Mouse (Mus musculus) kidney, embryonic 14.5 days (tissue): ENCODE measurements around the gene Sqor. TPM values are rescaled to one million over a fixed set of nuclear protein-coding genes. Genes with fewer than 3 reads are reported as not detected.

ENCODE experiments used
- ATAC-seq: fragments of 200-750 bp; cut with Nextera tagmentation; 2 replicates; pipeline ENCODE4 v1.8.0; 2017; ENCODE audit warnings: moderate number of reproducible peaks, mild to moderate bottlenecking, moderate TSS enrichment, moderate library complexity; ENCODE audit not compliant: low FRiP score, low TSS enrichment
- H3K27ac ChIP-seq: fragments of 300-500 bp; sonication (generic); 2 replicates; pipeline ENCODE4 v1.5.1; 2014; ENCODE audit warnings: low read depth, mild to moderate bottlenecking, low read length, moderate library complexity, mixed read lengths
- H3K27me3 ChIP-seq: fragments of 300-500 bp; sonication (generic); 2 replicates; pipeline ENCODE4 v1.6.1; 2014; ENCODE audit warnings: mild to moderate bottlenecking, low read length; ENCODE audit not compliant: control insufficient read depth, insufficient read depth
- H3K36me3 ChIP-seq: fragments of 300-500 bp; sonication (generic); 2 replicates; pipeline ENCODE4 v1.6.1; 2014; ENCODE audit warnings: low read length, mixed read lengths; ENCODE audit not compliant: control insufficient read depth, insufficient read depth
- H3K4me1 ChIP-seq: fragments of 300-500 bp; sonication (generic); 2 replicates; pipeline ENCODE4 v1.6.1; 2014; ENCODE audit warnings: low read length, mixed read lengths; ENCODE audit not compliant: control insufficient read depth, insufficient read depth
- H3K4me2 ChIP-seq: fragments of 300-500 bp; sonication (generic); replicated peaks from 2 replicates; pipeline ENCODE4 v1.6.1; 2014; ENCODE audit warnings: low read depth, mild to moderate bottlenecking, low read length
- H3K4me3 ChIP-seq: fragments of 300-500 bp; sonication (generic); 2 replicates; pipeline ENCODE4 v1.5.1; 2014; ENCODE audit warnings: mild to moderate bottlenecking, low read length
- H3K9ac ChIP-seq: fragments of 300-500 bp; sonication (generic); 2 replicates; pipeline ENCODE4 v1.6.1; 2014; ENCODE audit warnings: low read depth, mild to moderate bottlenecking, low read length, moderate library complexity
- H3K9me3 ChIP-seq: fragments of 300-500 bp; sonication (generic); 2 replicates; pipeline ENCODE4 v1.6.1; 2016; ENCODE audit warnings: low read length; ENCODE audit not compliant: control insufficient read depth
- WGBS: fragments of 180-500 bp; shearing (Covaris S2); extraction: QIAGEN DNeasy Blood & Tissue Kit; methylation state at CpG from one replicate; pipeline ENCODE4 v1.1.7; 2014; 5-methylcytosine and 5-hydroxymethylcytosine counted together
- polyA plus RNA-seq: library from polyadenylated mRNA; unstranded; fragments of >200 nt; fragmentation: Nextera tagmentation; extraction: Ambion mirVana; gene quantifications from 2 replicates; pipeline ENCODE4 v1.2.1, GENCODE M21; 2014

Sqor gene
- 7.9 and 11.8 TPM in 2 replicates for polyA plus RNA-seq

GRCm38 (mm10) chr2:122765071-122765793 lies at the start of gene Sqor:
Gene Sqor, plus strand, starts transcription at chr2:122765237.
- WGBS: under 1% methylated on average over 35 of the region's 46 CpGs
- H3K27ac ChIP-seq: no peak within 1 kb of the TSS
- no peaks in the 10 kb centered on the region for H3K9me3 ChIP-seq
- H3K4me2 ChIP-seq: peak within 1 kb of the TSS; percentile 91
- H3K4me3 ChIP-seq: peak within 1 kb of the TSS; percentile 52
- H3K4me1 ChIP-seq: peaks cover 5% of the 10 kb centered on the region; the same call in 1 of the 2 replicates
- H3K9ac ChIP-seq: peak within 1 kb of the TSS; percentile 50; the same call in 1 of the 2 replicates
- H3K27me3 ChIP-seq: peaks cover 20% of the 10 kb centered on the region
- ATAC-seq: peak; percentile 93
- no peaks in the 10 kb centered on the region for H3K36me3 ChIP-seq

- no peaks in the 10 kb centered on the region for H3K36me3 ChIP-seq
- no peak overlapping the region for H3K27ac ChIP-seq
- 83% methylated on average over 3 of the region's 3 CpGs for WGBS
- no peak overlapping the region for H3K9ac ChIP-seq
- H3K4me1 ChIP-seq: no peaks in the 10 kb centered on the region
- H3K4me3 ChIP-seq: no peak overlapping the region
- H3K27me3 ChIP-seq: no peaks in the 10 kb centered on the region
- ATAC-seq: no peak
- H3K9me3 ChIP-seq: no peaks in the 10 kb centered on the region
- H3K4me2 ChIP-seq: no peak overlapping the region
Observed at GRCm38 (mm10) chr2:122716301-122716842, 48.7 kb upstream of the Sqor start.

DNA sequence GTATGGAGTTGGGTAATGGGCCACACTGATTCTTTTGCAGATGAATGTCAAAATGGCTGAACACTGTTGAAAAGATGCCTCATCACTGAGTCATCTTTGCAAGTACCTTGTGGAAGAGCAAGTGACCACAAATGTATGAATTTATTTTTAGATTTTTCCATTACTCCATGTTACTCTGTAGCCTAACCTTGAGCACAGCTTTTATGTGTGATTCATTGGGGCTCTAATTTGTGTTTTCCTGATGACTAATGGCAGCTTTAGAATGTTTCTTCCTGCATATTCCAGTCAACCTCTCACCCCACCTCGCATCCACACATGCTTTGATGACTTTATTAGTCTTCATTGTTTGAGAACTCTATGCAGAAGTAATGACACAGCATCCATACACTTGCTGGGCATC lies 45.8 kb upstream of the Sqor start:
- H3K9me3 ChIP-seq: no peaks in the 10 kb centered on the region
- ATAC-seq: no peak
- H3K4me1 ChIP-seq: no peaks in the 10 kb centered on the region
- H3K4me2 ChIP-seq: no peak overlapping the region
- no peak overlapping the region for H3K9ac ChIP-seq
- no peaks in the 10 kb centered on the region for H3K36me3 ChIP-seq
- no peaks in the 10 kb centered on the region for H3K27me3 ChIP-seq
- WGBS: 54% methylated on average over 1 of the region's 1 CpGs
- no peak overlapping the region for H3K4me3 ChIP-seq
- no peak overlapping the region for H3K27ac ChIP-seq

GRCm38 (mm10) chr2:122720564-122720963 lies 44.5 kb upstream of the Sqor start:
- no peak for ATAC-seq
- H3K4me2 ChIP-seq: no peak overlapping the region
- H3K9me3 ChIP-seq: no peaks in the 10 kb centered on the region
- no peak overlapping the region for H3K9ac ChIP-seq
- H3K4me1 ChIP-seq: no peaks in the 10 kb centered on the region
- 89% methylated on average over 3 of the region's 3 CpGs for WGBS
- H3K27me3 ChIP-seq: no peaks in the 10 kb centered on the region
- no peaks in the 10 kb centered on the region for H3K36me3 ChIP-seq
- H3K27ac ChIP-seq: no peak overlapping the region
- H3K4me3 ChIP-seq: no peak overlapping the region

- 56% methylated on average over 10 of the region's 10 CpGs for WGBS
- Histone ChIP-seq H3K9me3 (no peaks in the 10 kb centered on the region), H3K9ac (no peak overlapping the region), H3K36me3 (no peaks in the 10 kb centered on the region), H3K4me2 (no peak overlapping the region), H3K27ac (no peak overlapping the region), H3K4me3 (no peak overlapping the region), H3K4me1 (no peaks in the 10 kb centered on the region), H3K27me3 (no peaks in the 10 kb centered on the region)
- ATAC-seq: no peak
Observed at GRCm38 (mm10) chr2:122725604-122726003, 39.4 kb upstream of the Sqor start.

- Histone ChIP-seq H3K9me3 (no peaks in the 10 kb centered on the region), H3K27me3 (no peaks in the 10 kb centered on the region), H3K27ac (no peak overlapping the region), H3K9ac (no peak overlapping the region), H3K4me1 (no peaks in the 10 kb centered on the region), H3K36me3 (no peaks in the 10 kb centered on the region), H3K4me2 (no peak overlapping the region), H3K4me3 (no peak overlapping the region)
- WGBS: 75% methylated on average over 2 of the region's 2 CpGs
- no peak for ATAC-seq
Observed at GRCm38 (mm10) chr2:122731456-122731855, 33.6 kb upstream of the Sqor start.

GRCm38 (mm10) chr2:122737894-122738830 lies 26.9 kb upstream of the Sqor start, which contains the start of gene Bloc1s6:
Gene Bloc1s6, plus strand, starts transcription at chr2:122738503.
- H3K9me3 ChIP-seq: no peaks in the 10 kb centered on the region
- peak within 1 kb of the TSS; percentile 66 for H3K4me2 ChIP-seq
- peak within 1 kb of the TSS; percentile 92 for H3K27ac ChIP-seq
- ATAC-seq: peak; percentile 95
- peak within 1 kb of the TSS; percentile 87 for H3K4me3 ChIP-seq
- no peaks in the 10 kb centered on the region; the same call in 1 of the 2 replicates for H3K36me3 ChIP-seq
- WGBS: under 1% methylated on average over 51 of the region's 59 CpGs
- H3K27me3 ChIP-seq: no peaks in the 10 kb centered on the region
- no peaks in the 10 kb centered on the region for H3K4me1 ChIP-seq
- peak within 1 kb of the TSS; percentile 91 for H3K9ac ChIP-seq

DNA sequence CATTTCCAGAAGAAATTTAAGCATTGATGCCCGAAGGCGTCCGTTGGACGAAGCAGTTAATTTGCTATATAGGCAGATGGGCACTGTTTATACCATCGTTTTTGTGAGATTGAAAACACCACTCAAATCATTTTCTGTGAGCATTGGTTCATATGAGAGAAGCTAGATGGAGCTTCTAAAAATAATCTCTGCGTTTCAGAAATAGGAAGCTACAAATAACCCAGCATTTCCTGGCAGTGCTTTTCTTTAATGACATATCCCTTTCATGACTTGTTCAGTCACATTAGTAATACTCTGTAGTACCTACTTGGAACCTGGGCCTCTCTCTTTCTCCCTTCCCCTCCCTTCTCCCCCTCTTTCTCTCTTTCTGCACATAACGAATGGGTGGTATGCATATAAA lies 26.0 kb upstream of the Sqor start:
- H3K4me2 ChIP-seq: peak overlapping the region; percentile 66
- H3K4me1 ChIP-seq: no peaks in the 10 kb centered on the region
- ATAC-seq: no peak
- 30% methylated on average over 7 of the region's 7 CpGs for WGBS
- no peaks in the 10 kb centered on the region for H3K9me3 ChIP-seq
- H3K9ac ChIP-seq: peak overlapping the region; percentile 91
- peak overlapping the region; percentile 87 for H3K4me3 ChIP-seq
- H3K36me3 ChIP-seq: peaks cover 3% of the 10 kb centered on the region; the same call in 1 of the 2 replicates
- H3K27me3 ChIP-seq: no peaks in the 10 kb centered on the region
- H3K27ac ChIP-seq: no peak overlapping the region
